Mouse (Mus musculus) CH12F3 (cell line): ENCODE measurements around the gene Nfic.

Experiments used
- in situ Hi-C: fragments of 300-500 bp; cut with MboI; formaldehyde crosslinking; loops from 2 replicates; pipeline ENCODE4 v1.14.3; 2020; ENCODE audit warnings: low sequenced_read_pairs

Nfic gene

DNA sequence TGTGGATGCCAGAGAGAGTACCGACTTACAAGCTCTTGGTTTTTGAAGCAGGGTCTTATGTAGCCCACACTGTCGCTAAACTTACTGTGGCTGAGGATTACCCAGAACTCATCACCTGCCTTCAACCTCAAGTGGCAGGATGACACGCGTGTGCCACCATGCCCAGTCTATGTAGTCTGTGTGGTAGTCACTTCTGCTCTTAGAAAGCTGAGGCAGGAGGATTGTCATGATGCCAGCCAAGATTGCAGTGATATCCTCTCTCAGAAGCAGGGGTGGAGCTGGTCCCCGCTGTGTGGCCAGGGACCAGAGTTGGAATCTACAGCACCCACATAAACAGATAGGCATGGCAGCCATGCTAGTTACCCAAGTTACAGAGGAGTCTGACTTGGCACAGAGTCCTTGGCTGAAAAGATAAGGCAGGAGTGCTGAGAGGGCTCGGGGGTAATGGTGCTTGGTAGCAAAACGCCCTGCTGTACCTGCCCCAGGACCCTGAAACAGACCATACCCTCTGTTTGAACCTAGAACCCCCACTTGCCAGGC, 30.1 kb upstream of the Nfic start:
- in situ Hi-C loops = no loop called here

DNA sequence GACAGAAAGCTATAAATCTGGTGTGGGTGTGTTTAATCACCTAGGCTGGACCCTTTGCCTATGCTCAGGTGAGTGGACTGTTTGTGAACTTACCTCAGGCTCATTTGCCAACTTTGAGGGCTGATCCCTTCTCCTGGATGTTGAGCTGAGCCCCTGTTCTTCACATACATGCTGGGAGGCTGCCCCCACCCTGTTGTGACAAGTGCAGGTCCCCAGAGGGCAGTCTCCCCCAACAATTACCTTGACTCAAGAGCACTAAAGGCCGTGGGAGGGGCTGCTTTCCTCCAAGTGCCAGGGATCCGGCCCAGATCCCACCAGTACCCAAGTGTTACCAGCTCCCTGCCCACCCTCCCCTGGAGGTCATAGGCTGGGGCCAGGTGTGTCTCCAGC, 29.6 kb upstream of the Nfic start:
- in situ Hi-C loops = no loop called here

DNA sequence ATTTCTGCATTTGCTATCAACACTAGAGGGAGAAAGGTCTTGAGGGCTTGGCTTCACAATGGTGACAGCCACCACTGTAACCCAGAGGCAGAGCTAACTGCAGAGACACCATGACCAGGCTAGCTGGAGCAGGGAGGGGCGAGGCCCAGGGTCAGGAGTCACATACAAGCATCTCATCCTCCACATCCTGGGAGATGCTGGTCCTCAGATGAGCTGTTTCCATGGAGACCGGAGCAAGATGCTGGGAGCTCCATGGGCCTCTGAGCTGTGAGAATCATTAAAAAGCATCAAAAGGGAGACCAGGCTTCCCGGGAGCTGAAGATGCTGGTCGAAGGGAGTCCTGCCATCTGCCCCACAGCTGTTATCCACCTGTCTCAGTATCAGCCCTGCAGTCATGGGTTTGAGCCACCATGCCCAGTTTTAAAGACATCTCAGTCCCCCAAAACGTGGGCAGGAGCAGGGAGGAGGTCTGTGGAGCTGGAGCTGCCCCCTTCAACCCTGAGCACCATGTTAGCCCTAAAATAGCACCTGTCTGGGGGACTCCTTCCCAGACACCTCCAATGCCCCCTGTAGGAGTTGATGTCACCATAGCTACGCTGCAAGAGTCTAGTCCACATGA, 29.1 kb upstream of the Nfic start:
- in situ Hi-C loops = no loop called here

- in situ Hi-C loops = no loop called here
Observed at GRCm38 (mm10) chr10:81483983-81484382, 28.5 kb upstream of the Nfic start.

DNA sequence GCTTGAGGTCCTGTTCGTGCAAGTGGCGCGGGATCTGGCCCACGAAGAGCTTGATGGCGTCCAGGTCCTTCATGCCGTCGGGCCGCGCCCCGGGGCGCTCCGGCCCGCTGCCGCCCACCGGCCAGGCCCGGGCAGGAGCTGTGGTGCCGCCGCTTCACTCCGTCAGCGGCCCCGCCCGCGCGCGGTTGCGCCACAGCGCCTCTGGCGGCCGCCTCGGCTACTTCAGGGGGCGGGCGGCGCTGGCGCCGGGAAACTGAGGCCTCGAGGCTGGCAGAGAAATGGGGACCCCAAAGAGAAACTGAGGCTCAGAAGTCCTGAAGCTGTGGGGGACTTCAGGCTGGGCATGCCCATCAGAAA, 27.1 kb upstream of the Nfic start, which contains the start of gene Celf5:
Gene Celf5 (minus strand): TSS at position 177 of the 357 bp plus-strand sequence.
- in situ Hi-C loops = no loop called here

DNA sequence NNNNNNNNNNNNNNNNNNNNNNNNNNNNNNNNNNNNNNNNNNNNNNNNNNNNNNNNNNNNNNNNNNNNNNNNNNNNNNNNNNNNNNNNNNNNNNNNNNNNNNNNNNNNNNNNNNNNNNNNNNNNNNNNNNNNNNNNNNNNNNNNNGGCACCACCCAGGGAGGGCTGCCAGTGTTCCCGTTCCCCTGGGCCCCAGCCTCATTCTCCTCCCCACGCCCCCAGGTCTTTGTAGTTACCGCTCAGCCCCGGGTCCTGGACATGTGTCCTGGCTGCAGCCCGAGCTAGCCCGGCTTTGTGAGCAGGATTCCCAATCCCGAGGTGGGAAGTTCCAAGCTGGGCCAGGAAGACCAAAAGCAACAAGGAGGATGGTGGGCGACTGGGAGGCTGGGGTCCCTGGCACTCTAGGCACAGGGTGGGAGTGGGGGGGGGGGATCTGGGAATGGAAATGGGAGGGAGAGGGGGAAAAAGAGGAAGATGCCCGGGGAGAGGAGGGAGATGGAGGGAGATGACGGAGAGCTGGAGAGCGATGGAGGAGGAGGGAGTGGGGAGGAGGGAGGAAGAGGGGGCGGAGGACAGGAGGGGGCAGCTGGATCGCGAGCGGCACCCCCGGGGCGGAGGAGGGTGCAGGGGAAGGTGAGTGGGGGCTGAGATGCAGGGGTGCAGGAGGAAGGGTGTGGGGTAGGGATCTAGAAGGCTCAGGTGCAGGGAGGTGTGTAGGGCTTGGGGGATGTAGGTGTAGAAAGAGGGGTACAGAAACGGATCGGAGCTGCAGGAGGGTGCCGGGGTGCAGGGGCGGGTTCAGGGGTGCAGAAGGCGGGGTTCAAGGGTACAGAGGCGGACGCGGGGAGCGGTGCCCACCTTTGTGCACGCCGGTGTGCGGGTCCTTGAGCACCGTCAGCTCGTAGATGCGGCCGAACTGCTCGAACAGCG, 26.4 kb upstream of the Nfic start:
- in situ Hi-C loops = no loop called here

- in situ Hi-C loops = no loop called here
Observed at GRCm38 (mm10) chr10:81474461-81474860, 19.0 kb upstream of the Nfic start.

GRCm38 (mm10) chr10:81473003-81473451, 17.6 kb upstream of the Nfic start:
- in situ Hi-C loops = no loop called here

DNA sequence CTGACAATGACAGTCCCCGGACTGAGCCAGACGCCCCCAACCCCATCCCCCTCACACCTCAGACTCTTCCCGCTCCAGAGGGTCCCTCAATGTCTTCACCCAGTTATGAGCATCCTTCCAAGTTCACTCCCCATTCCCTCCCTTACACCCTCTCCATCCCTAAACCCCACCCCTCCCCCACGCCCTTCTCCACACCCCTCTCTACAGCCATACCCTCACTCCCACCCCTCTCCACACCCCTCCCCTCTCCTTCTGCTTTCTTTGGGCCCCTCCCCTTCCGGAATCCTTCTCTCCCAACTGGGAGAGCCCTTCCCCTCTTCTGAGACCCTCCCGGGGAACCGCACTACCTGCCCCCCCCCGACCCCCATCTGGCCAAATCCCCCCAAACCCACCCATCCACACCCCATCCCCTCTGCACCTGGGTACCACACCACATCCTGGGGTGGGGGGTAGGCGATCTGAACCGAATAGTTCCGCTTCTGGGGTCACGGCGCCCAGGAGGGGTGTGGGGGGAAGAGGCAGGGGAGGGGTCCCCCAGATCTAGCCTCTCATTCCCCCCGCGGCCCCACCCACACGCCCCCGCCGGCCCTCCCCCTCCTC, 17.1 kb upstream of the Nfic start:
- in situ Hi-C loops = no loop called here

- in situ Hi-C loops = no loop called here
Observed at GRCm38 (mm10) chr10:81470454-81470853, 15.0 kb upstream of the Nfic start.

- in situ Hi-C loops = no loop called here
Observed at GRCm38 (mm10) chr10:81469253-81469652, 13.8 kb upstream of the Nfic start.

GRCm38 (mm10) chr10:81467670-81468235, 12.3 kb upstream of the Nfic start:
- in situ Hi-C loops = no loop called here

- in situ Hi-C loops = no loop called here
Observed at GRCm38 (mm10) chr10:81466881-81467280, 11.4 kb upstream of the Nfic start.

DNA sequence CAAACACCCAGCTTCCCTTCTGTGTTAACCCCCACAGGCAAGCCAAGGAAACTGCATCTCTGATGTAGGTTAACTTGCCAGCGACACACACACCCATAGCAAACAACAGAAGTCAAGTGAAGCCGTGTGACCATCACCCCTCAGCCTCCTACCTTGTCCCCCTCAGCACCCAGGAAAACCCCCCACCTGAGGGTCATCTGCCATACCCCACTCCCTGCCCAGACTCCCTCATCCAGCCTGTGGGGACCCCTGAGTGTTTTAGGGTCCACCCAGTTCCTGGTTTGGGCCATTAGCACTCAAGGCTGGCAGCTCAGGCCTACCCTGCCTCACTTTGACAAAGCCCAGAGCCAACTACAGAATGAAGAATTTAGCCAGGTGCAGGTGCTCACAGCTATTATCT, 10.6 kb upstream of the Nfic start:
- in situ Hi-C loops = no loop called here

- in situ Hi-C loops = no loop called here
Observed at GRCm38 (mm10) chr10:81465265-81465645, 9.8 kb upstream of the Nfic start.

DNA sequence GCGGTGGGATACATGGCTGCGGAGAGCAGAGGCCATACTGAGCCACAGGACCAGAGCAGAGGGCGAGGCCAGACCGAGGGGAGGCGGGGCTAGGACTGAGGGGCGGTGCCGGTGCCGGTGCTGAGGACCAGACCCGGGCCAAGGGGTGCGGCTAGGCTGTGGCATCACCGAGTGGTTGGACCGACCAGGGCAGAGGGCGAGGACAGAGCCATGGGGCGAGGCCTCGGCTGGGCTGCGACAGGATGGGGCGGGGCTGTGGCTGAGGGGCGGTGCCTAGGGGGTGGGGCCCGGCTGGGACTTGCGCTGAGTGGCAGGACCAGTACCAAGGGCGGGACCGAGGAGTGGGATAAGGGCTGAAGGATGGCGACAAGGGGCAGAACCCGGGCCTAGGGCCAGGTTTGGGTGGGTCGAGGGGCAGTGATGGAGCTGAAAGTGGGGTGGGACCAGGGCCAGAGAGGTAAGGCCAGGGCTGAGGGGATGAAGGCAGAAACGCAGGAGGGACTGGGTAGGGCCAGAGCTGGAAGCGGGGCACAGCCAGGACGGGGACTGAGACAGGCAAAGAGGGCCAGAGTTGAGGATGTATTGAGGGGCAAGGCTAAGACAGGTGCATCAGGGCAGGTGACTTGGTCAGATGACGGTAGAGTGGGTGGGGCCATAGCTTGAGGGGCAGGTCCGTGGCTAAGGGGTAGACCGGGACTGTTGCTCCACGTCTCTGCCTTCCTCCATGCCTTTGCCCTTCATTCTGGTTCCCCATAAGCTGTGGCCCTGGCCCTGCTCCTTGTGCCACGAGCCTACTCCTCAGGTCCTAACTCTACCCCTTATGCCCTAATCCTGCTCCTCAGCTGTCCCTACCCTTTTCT, 9.2 kb upstream of the Nfic start:
- in situ Hi-C loops = no loop called here

GRCm38 (mm10) chr10:81463531-81463930, 8.1 kb upstream of the Nfic start:
- in situ Hi-C loops = no loop called here

DNA sequence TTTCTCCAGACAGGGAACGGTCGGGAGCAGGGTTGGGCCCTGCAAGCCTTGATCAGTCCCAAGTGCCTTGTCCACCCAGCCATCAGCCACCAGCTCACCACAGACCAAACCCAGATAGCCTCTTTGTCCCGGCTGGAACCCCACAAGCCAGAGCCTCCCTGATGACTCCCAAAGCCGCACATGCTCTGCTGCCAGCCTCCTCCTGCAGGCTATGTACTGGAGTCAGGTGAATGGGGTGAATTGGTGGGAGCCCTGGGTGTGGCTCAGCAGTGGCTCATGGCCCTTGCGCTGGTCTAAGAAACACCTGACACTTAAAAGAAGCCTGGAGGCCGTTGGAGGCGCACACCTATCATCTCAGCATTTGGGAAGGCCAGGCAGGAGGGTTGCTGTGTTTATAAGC, 7.5 kb upstream of the Nfic start:
- in situ Hi-C loops = no loop called here

DNA sequence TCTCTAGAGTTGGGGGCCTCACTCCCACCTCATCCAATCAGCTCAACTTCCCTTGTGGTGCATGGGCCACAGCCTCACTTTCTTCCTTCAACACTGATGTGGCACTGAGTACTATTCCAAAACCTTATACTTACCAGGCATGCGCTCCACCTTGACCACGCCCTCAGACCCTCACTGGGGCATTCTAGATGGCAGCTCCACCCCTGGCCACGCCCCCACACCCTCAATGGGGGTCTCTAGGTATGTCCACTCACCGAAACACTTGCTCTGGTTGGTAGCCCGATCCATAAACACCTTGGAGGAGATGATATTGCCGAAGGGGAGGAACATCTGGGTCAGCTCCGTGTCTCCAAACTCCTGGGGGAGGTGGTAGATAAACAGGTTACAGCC, 7.0 kb upstream of the Nfic start:
- in situ Hi-C loops = no loop called here

DNA sequence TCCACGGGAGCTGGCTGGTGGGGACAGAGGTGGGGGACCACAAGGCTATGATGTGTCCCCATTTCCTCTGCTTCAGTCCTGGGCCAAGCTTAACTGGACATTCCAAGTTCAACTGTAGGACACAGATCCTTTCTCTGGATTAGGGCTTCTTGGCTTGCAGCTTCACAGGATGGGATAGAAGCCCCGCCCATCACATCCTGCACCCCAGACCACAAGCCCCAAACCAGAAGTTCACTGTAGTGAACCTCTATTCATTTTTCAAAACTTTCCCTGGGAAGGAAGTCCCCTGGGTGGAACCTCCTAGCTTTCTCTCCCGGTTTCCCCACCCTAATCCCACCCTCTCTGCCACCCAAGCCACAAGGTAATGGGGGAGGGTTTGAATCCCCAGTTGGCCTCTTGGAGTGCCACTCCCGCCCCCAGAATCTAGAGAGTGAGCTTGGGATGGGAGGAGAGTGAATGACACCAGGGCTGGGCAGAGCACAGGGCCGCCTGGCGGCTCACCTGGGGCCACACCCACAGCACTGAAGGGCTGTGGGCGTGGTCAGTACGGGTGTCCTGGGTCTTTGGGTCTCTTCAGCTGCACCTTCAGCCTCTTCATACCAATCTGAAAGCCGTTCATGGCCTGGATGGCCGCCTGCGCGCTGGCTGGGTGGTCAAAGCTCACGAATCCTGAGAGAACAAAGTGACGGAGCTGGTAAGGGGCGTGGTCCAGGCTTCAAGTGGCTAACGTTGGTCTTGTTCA, 6.4 kb upstream of the Nfic start:
- in situ Hi-C loops = no loop called here
